Mouse (Mus musculus): ENCODE results near the gene Rap2b. TPM values are rescaled to one million over a fixed set of nuclear protein-coding genes. Genes with fewer than 3 reads are reported as not detected.
A peak's percentile ranks its signal among the peaks of the same experiment; 100 is the strongest.

Gene Rap2b
- polyA plus RNA-seq, 1 experiment from 2014 or later = 5.0 TPM

DNA sequence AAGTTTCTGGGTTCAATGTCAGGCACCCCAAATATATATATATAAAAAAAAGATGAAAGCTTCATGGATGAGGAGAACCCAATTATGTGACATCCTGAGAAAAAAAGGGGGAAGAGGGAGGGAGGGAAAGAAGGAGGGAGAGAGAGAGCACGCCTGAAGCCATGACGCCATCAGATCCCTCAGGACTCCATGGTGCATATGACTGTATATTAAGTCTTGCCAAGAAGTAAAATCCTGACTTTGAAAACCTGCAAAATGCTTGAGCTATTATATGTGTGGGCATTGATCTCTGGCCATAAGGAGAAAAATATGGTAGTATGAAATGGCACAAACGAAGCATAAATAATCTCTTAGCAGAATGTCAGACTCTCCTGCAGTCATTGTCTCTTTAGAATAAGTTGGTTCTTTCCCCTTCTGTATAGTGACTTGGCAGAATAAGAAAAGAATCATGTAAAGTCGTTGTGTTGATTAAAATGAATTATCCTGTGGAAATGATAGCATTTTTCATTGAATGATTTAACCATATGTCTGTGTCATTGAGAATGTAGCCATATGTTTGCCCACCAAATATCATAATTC lies 13.3 kb upstream of the Rap2b start:
- Histone ChIP-seq H3K9me3 (replicated peaks; ENCODE audit: control insufficient read depth, low read length) (no peaks in the 10 kb centered on the region), H3K27me3 (ENCODE audit: control insufficient read depth, insufficient read depth, low read length) (no peaks in the 10 kb centered on the region), H3K36me3 (ENCODE audit: control insufficient read depth, insufficient read depth) (no peaks in the 10 kb centered on the region), H3K4me3 (ENCODE audit: low read length) (no peak overlapping the region), H3K4me2 (ENCODE audit: low read depth, low read length) (no peak overlapping the region), H3K27ac (ENCODE audit: low read length) (no peak overlapping the region), H3K4me1 (ENCODE audit: control insufficient read depth, insufficient read depth, low read length) (no peaks in the 10 kb centered on the region), H3K9ac (ENCODE audit: low read length) (no peak overlapping the region)
- no peak for ATAC-seq (replicated peaks; ENCODE audit: extremely low read depth, insufficient read depth, low FRiP score)
- WGBS = 76% methylated on average over 4 of the region's 4 CpGs

GRCm38 (mm10) chr3:61349433-61349832 lies 12.0 kb upstream of the Rap2b start:
- Histone ChIP-seq H3K4me1 (ENCODE audit: control insufficient read depth, insufficient read depth, low read length) (no peaks in the 10 kb centered on the region), H3K9ac (ENCODE audit: low read length) (no peak overlapping the region), H3K9me3 (replicated peaks; ENCODE audit: control insufficient read depth, low read length) (no peaks in the 10 kb centered on the region), H3K27me3 (ENCODE audit: control insufficient read depth, insufficient read depth, low read length) (no peaks in the 10 kb centered on the region), H3K36me3 (ENCODE audit: control insufficient read depth, insufficient read depth) (no peaks in the 10 kb centered on the region), H3K4me3 (ENCODE audit: low read length) (no peak overlapping the region), H3K4me2 (ENCODE audit: low read depth, low read length) (no peak overlapping the region), H3K27ac (ENCODE audit: low read length) (no peak overlapping the region)
- ATAC-seq (replicated peaks; ENCODE audit: extremely low read depth, insufficient read depth, low FRiP score) = no peak
- 65% methylated on average over 1 of the region's 1 CpGs for WGBS

DNA sequence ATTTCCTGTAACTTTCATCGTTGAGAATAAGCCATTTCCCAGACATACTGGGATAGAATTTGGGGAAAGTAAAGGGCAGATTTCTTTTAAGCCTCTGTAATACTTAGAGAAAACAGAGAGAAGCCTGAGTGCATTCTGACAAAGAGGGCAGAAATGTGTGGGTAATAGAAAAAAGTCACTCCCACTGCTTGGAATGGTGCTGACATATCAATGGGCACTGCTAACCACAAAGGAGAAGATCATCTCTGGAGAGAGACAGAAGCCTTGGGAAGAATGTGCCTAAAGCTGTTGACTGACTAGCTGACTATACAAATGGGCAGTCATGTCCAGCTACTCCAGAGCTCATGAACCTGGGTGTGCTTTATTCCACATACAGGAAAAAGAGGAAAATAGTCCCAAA lies 6.0 kb upstream of the Rap2b start:
- Histone ChIP-seq H3K4me1 (ENCODE audit: control insufficient read depth, insufficient read depth, low read length) (no peaks in the 10 kb centered on the region), H3K36me3 (ENCODE audit: control insufficient read depth, insufficient read depth) (no peaks in the 10 kb centered on the region), H3K9me3 (replicated peaks; ENCODE audit: control insufficient read depth, low read length) (no peaks in the 10 kb centered on the region), H3K27ac (ENCODE audit: low read length) (no peak overlapping the region), H3K27me3 (ENCODE audit: control insufficient read depth, insufficient read depth, low read length) (no peaks in the 10 kb centered on the region), H3K4me2 (ENCODE audit: low read depth, low read length) (no peak overlapping the region), H3K4me3 (ENCODE audit: low read length) (no peak overlapping the region), H3K9ac (ENCODE audit: low read length) (no peak overlapping the region)
- no peak for ATAC-seq (replicated peaks; ENCODE audit: extremely low read depth, insufficient read depth, low FRiP score)
- WGBS = 62% methylated on average over 1 of the region's 1 CpGs

- H3K9me3 ChIP-seq (replicated peaks; ENCODE audit: control insufficient read depth, low read length) = no peaks in the 10 kb centered on the region
- H3K4me1 ChIP-seq (ENCODE audit: control insufficient read depth, insufficient read depth, low read length) = 0 out of 2 replicates have a peak, but pooled peaks cover 4% of the 10 kb centered on the region
- no peak overlapping the region for H3K4me3 ChIP-seq (ENCODE audit: low read length)
- no peak overlapping the region for H3K9ac ChIP-seq (ENCODE audit: low read length)
- H3K27ac ChIP-seq (ENCODE audit: low read length) = no peak overlapping the region
- H3K27me3 ChIP-seq (ENCODE audit: control insufficient read depth, insufficient read depth, low read length) = no peaks in the 10 kb centered on the region
- no peaks in the 10 kb centered on the region for H3K36me3 ChIP-seq (ENCODE audit: control insufficient read depth, insufficient read depth)
- no peak overlapping the region for H3K4me2 ChIP-seq (ENCODE audit: low read depth, low read length)
- ATAC-seq (replicated peaks; ENCODE audit: extremely low read depth, insufficient read depth, low FRiP score) = no peak
- 60% methylated on average over 6 of the region's 6 CpGs for WGBS
These were observed 3.3 kb upstream of the Rap2b start for GRCm38 (mm10) chr3:61358107-61358506.

- no peak overlapping the region for H3K4me2 ChIP-seq (ENCODE audit: low read depth, low read length)
- no peak for ATAC-seq (replicated peaks; ENCODE audit: extremely low read depth, insufficient read depth, low FRiP score)
- no peak overlapping the region for H3K27ac ChIP-seq (ENCODE audit: low read length)
- no peaks in the 10 kb centered on the region for H3K36me3 ChIP-seq (ENCODE audit: control insufficient read depth, insufficient read depth)
- H3K9me3 ChIP-seq (replicated peaks; ENCODE audit: control insufficient read depth, low read length) = no peaks in the 10 kb centered on the region
- 0 out of 2 replicates have a peak, but pooled peaks cover 4% of the 10 kb centered on the region for H3K4me1 ChIP-seq (ENCODE audit: control insufficient read depth, insufficient read depth, low read length)
- no peak overlapping the region for H3K9ac ChIP-seq (ENCODE audit: low read length)
- 38% methylated on average over 7 of the region's 7 CpGs for WGBS
- no peak overlapping the region for H3K4me3 ChIP-seq (ENCODE audit: low read length)
- no peaks in the 10 kb centered on the region for H3K27me3 ChIP-seq (ENCODE audit: control insufficient read depth, insufficient read depth, low read length)
These were observed 2.6 kb upstream of the Rap2b start for GRCm38 (mm10) chr3:61358756-61359293.

- Histone ChIP-seq H3K4me3 (ENCODE audit: low read length) (peak overlapping the region; percentile 94), H3K27ac (ENCODE audit: low read length) (peak overlapping the region; percentile 98), H3K4me1 (ENCODE audit: control insufficient read depth, insufficient read depth, low read length) (peaks cover 16% of the 10 kb centered on the region), H3K9me3 (replicated peaks; ENCODE audit: control insufficient read depth, low read length) (no peaks in the 10 kb centered on the region), H3K4me2 (ENCODE audit: low read depth, low read length) (peak overlapping the region; percentile 96), H3K27me3 (ENCODE audit: control insufficient read depth, insufficient read depth, low read length) (no peaks in the 10 kb centered on the region), H3K9ac (ENCODE audit: low read length) (peak overlapping the region; percentile 86), H3K36me3 (ENCODE audit: control insufficient read depth, insufficient read depth) (no peaks in the 10 kb centered on the region)
- ATAC-seq (replicated peaks; ENCODE audit: extremely low read depth, insufficient read depth, low FRiP score) = no peak
- 6% methylated on average over 9 of the region's 9 CpGs for WGBS
These were observed 1.4 kb downstream of the Rap2b start for GRCm38 (mm10) chr3:61362821-61363160.

DNA sequence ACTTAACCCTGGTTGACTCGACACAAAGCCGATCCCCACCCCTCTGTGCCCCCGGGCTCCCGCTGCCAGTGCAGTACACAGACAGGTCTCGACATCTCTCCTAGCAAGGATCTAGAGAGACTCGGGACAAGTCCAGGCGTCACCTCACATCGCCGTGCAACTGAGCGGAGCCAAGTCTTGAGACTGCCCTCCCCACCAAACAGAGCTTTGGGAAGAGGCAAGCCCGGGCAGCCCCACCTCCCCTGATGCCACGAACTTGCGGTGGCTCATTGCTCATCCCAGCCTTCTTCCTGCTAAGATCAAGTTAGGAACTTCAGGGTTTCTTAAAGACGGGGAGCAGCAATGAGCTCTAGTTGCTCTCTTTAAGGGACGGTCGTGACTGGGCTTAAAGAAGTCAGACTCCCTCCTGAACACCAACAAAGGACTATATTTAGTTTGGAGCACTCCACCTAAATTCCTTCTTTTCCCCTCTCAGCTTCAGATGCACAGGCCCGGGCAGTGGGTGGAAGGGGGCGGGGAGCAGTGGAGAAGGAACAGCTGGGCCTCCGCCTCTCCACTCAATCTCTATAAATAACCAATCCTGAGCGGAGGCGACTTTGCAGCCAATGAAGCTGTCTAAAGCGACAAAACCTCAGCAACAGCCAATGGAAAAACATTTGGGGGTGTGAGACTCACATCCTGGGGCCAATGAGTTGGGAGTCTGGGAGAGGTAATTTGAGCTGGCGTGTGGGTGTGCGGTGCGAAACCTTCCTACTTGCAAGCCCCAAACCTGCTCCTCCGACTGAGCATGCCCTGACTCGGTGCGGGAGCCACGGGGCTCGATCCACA lies 1.9 kb downstream of the Rap2b start:
- Histone ChIP-seq H3K9me3 (replicated peaks; ENCODE audit: control insufficient read depth, low read length) (no peaks in the 10 kb centered on the region), H3K4me3 (ENCODE audit: low read length) (peak overlapping the region; percentile 94), H3K27ac (ENCODE audit: low read length) (peak overlapping the region; percentile 98), H3K4me1 (ENCODE audit: control insufficient read depth, insufficient read depth, low read length) (peaks cover 21% of the 10 kb centered on the region), H3K4me2 (ENCODE audit: low read depth, low read length) (peak overlapping the region; percentile 96), H3K9ac (ENCODE audit: low read length) (peak overlapping the region; percentile 86), H3K27me3 (ENCODE audit: control insufficient read depth, insufficient read depth, low read length) (no peaks in the 10 kb centered on the region), H3K36me3 (ENCODE audit: control insufficient read depth, insufficient read depth) (no peaks in the 10 kb centered on the region)
- under 1% methylated on average over 30 of the region's 30 CpGs for WGBS
- ATAC-seq (replicated peaks; ENCODE audit: extremely low read depth, insufficient read depth, low FRiP score) = peak; percentile 93

DNA sequence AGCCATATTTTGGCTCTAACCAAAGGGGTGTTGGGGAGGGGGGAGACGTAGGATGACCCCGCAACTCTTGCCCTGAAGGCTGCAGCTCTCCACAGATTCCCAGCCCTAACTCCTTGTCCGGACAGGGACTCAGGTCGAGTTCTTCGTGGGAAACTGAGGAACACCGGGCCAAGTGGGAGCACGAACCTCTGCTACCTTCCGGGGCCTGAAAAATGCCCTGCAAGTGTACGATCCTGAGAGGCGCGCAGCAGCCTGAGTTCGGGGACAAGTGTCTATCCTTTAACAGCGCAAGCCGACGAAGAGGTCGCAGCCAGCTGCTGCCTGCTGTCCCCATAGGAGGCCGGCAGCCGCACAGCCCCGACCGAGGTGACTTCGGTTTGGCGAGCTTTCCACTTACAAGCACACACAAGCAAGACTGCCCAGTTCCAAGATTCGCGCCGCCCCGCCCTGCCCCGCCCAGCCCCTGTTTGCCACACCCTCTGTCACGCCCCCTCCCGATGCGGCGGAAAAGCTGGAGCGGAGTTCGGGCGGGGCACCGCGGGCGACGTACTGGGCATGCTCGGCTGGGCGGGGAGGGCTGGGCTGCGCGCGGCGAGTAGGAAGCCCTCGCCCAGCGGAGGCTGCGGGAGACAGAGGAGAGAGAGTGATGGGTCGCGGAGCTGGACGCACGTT lies 2.7 kb downstream of the Rap2b start:
- ATAC-seq (replicated peaks; ENCODE audit: extremely low read depth, insufficient read depth, low FRiP score) = peak; percentile 89
- H3K9ac ChIP-seq (ENCODE audit: low read length) = peak overlapping the region; percentile 89
- under 1% methylated on average over 50 of the region's 51 CpGs for WGBS
- H3K27me3 ChIP-seq (ENCODE audit: control insufficient read depth, insufficient read depth, low read length) = no peaks in the 10 kb centered on the region
- peak overlapping the region; percentile 94 for H3K4me3 ChIP-seq (ENCODE audit: low read length)
- H3K4me1 ChIP-seq (ENCODE audit: control insufficient read depth, insufficient read depth, low read length) = peaks cover 21% of the 10 kb centered on the region
- peak overlapping the region; percentile 96 for H3K4me2 ChIP-seq (ENCODE audit: low read depth, low read length)
- H3K36me3 ChIP-seq (ENCODE audit: control insufficient read depth, insufficient read depth) = no peaks in the 10 kb centered on the region
- peak overlapping the region; percentile 93 for H3K27ac ChIP-seq (ENCODE audit: low read length)
- H3K9me3 ChIP-seq (replicated peaks; ENCODE audit: control insufficient read depth, low read length) = no peaks in the 10 kb centered on the region

DNA sequence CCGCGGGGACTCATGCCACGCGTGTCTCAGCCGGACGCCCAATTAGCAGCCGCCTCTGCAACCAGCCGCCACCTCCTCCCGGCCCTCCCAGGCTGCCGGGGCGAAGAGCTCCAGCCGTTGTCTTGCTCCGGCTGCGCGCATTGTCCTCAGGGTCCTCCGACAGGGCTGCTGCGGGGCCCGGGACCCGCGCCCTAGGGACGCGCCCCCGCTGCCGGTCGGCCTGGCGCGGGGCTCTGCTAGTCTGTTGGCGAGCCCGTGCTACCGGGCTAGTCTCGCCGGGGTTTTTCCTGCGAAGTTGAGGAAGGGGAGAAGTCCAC lies 3.2 kb downstream of the Rap2b start:
- H3K36me3 ChIP-seq (ENCODE audit: control insufficient read depth, insufficient read depth) = no peaks in the 10 kb centered on the region
- peak overlapping the region; percentile 94 for H3K4me3 ChIP-seq (ENCODE audit: low read length)
- peak; percentile 6 for ATAC-seq (replicated peaks; ENCODE audit: extremely low read depth, insufficient read depth, low FRiP score)
- peaks cover 21% of the 10 kb centered on the region for H3K4me1 ChIP-seq (ENCODE audit: control insufficient read depth, insufficient read depth, low read length)
- H3K27ac ChIP-seq (ENCODE audit: low read length) = peak overlapping the region; percentile 87
- H3K9ac ChIP-seq (ENCODE audit: low read length) = peak overlapping the region; percentile 89
- H3K9me3 ChIP-seq (replicated peaks; ENCODE audit: control insufficient read depth, low read length) = no peaks in the 10 kb centered on the region
- 0% methylated on average over 30 of the region's 33 CpGs for WGBS
- H3K27me3 ChIP-seq (ENCODE audit: control insufficient read depth, insufficient read depth, low read length) = no peaks in the 10 kb centered on the region
- peak overlapping the region; percentile 96 for H3K4me2 ChIP-seq (ENCODE audit: low read depth, low read length)
